Mouse (Mus musculus) kidney, embryonic 14.5 days (tissue): ENCODE measurements at regions not wholly inside any gene's neighbourhood (a gene's known extent, or its start where the extent isn't known, plus 50 kb on each side); places are given as distances from the start of the nearest gene placed in this dataset.
A peak's percentile ranks its signal among the peaks of the same experiment; 100 is the strongest.

Experiments used
- ATAC-seq: fragments of 200-750 bp; cut with Nextera tagmentation; 2 replicates; pipeline ENCODE4 v1.8.0; 2017; ENCODE audit warnings: moderate number of reproducible peaks, mild to moderate bottlenecking, moderate TSS enrichment, moderate library complexity; ENCODE audit not compliant: low FRiP score, low TSS enrichment
- H3K27ac ChIP-seq: fragments of 300-500 bp; sonication (generic); 2 replicates; pipeline ENCODE4 v1.5.1; 2014; ENCODE audit warnings: low read depth, mild to moderate bottlenecking, low read length, moderate library complexity, mixed read lengths
- H3K27me3 ChIP-seq: fragments of 300-500 bp; sonication (generic); 2 replicates; pipeline ENCODE4 v1.6.1; 2014; ENCODE audit warnings: mild to moderate bottlenecking, low read length; ENCODE audit not compliant: control insufficient read depth, insufficient read depth
- H3K36me3 ChIP-seq: fragments of 300-500 bp; sonication (generic); 2 replicates; pipeline ENCODE4 v1.6.1; 2014; ENCODE audit warnings: low read length, mixed read lengths; ENCODE audit not compliant: control insufficient read depth, insufficient read depth
- H3K4me1 ChIP-seq: fragments of 300-500 bp; sonication (generic); 2 replicates; pipeline ENCODE4 v1.6.1; 2014; ENCODE audit warnings: low read length, mixed read lengths; ENCODE audit not compliant: control insufficient read depth, insufficient read depth
- H3K4me2 ChIP-seq: fragments of 300-500 bp; sonication (generic); replicated peaks from 2 replicates; pipeline ENCODE4 v1.6.1; 2014; ENCODE audit warnings: low read depth, mild to moderate bottlenecking, low read length
- H3K4me3 ChIP-seq: fragments of 300-500 bp; sonication (generic); 2 replicates; pipeline ENCODE4 v1.5.1; 2014; ENCODE audit warnings: mild to moderate bottlenecking, low read length
- H3K9ac ChIP-seq: fragments of 300-500 bp; sonication (generic); 2 replicates; pipeline ENCODE4 v1.6.1; 2014; ENCODE audit warnings: low read depth, mild to moderate bottlenecking, low read length, moderate library complexity
- H3K9me3 ChIP-seq: fragments of 300-500 bp; sonication (generic); 2 replicates; pipeline ENCODE4 v1.6.1; 2016; ENCODE audit warnings: low read length; ENCODE audit not compliant: control insufficient read depth
- WGBS: fragments of 180-500 bp; shearing (Covaris S2); extraction: QIAGEN DNeasy Blood & Tissue Kit; methylation state at CpG from one replicate; pipeline ENCODE4 v1.1.7; 2014; 5-methylcytosine and 5-hydroxymethylcytosine counted together

DNA sequence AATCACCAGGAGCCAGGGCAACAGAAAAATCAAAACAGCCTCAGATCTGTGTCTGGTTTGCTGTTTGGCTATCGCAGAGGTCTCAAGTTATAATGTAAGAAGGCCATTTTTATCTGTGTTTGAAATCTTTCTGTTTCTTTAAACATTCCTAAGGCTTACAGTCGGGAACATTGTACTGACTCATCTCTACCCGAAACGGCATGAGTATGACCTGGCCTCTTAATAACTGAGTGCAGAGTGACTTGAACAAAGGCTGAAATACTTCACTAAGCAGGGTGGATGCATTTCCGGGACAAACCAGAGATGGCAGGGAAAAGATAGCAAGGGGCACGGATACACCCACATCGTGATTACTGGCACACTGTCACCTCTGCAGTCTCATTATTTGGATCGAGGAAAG is 355.1 kb downstream of the Nedd1 start:
- ATAC-seq = no peak
- Histone ChIP-seq H3K9me3 (no peaks in the 10 kb centered on the region), H3K27me3 (no peaks in the 10 kb centered on the region), H3K9ac (no peak overlapping the region), H3K4me3 (no peak overlapping the region), H3K4me1 (no peaks in the 10 kb centered on the region), H3K27ac (no peak overlapping the region), H3K4me2 (no peak overlapping the region), H3K36me3 (no peaks in the 10 kb centered on the region)
- 66% methylated on average over 8 of the region's 8 CpGs for WGBS

DNA sequence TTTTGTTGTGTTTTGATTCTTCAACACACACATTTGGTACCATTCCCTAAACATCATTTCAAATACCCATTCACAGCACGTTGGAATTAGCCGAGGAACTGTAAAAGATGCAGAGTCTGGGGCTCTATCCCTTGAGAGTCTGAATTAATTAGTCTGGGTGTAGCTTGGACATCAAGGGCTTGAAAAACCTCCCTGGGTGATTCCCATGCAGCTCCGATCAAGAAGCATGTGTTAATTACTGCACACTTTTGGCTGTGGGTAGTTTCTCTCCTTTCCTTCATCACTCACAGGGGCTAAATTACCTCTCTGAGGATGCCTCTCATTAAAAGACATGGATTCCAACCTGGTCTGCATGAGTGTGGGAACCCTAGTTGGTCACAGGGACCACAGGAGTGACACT is 365.5 kb downstream of the Nedd1 start:
- no peaks in the 10 kb centered on the region for H3K4me1 ChIP-seq
- no peak overlapping the region for H3K4me3 ChIP-seq
- no peak overlapping the region for H3K27ac ChIP-seq
- ATAC-seq = no peak
- H3K9me3 ChIP-seq = no peaks in the 10 kb centered on the region
- 67% methylated on average over 3 of the region's 3 CpGs for WGBS
- no peak overlapping the region for H3K9ac ChIP-seq
- no peaks in the 10 kb centered on the region for H3K36me3 ChIP-seq
- no peaks in the 10 kb centered on the region for H3K27me3 ChIP-seq
- H3K4me2 ChIP-seq = no peak overlapping the region

GRCm38 (mm10) chr10:92349043-92349442 is 373.2 kb downstream of the Nedd1 start:
- peak overlapping the region; percentile 53; the same call in 1 of the 2 replicates for H3K27ac ChIP-seq
- ATAC-seq = peak; percentile 96
- WGBS = 23% methylated on average over 7 of the region's 7 CpGs

GRCm38 (mm10) chr10:92347960-92348675 is 374.1 kb downstream of the Nedd1 start:
- Histone ChIP-seq H3K4me2 (no peak overlapping the region), H3K4me3 (no peak overlapping the region), H3K27me3 (no peaks in the 10 kb centered on the region), H3K27ac (peak overlapping the region; percentile 53; the same call in 1 of the 2 replicates), H3K4me1 (0 out of 2 replicates have a peak, but pooled peaks cover 12% of the 10 kb centered on the region), H3K9ac (no peak overlapping the region), H3K36me3 (no peaks in the 10 kb centered on the region), H3K9me3 (no peaks in the 10 kb centered on the region)
- ATAC-seq = no peak
- WGBS = 63% methylated on average over 10 of the region's 10 CpGs

More at GRCm38 (mm10) chr10:92349043-92349442, 373.2 kb downstream of the Nedd1 start:
- Histone ChIP-seq H3K9ac (no peak overlapping the region), H3K36me3 (no peaks in the 10 kb centered on the region), H3K9me3 (no peaks in the 10 kb centered on the region), H3K4me1 (0 out of 2 replicates have a peak, but pooled peaks cover 12% of the 10 kb centered on the region), H3K4me3 (no peak overlapping the region), H3K4me2 (no peak overlapping the region), H3K27me3 (no peaks in the 10 kb centered on the region)

DNA sequence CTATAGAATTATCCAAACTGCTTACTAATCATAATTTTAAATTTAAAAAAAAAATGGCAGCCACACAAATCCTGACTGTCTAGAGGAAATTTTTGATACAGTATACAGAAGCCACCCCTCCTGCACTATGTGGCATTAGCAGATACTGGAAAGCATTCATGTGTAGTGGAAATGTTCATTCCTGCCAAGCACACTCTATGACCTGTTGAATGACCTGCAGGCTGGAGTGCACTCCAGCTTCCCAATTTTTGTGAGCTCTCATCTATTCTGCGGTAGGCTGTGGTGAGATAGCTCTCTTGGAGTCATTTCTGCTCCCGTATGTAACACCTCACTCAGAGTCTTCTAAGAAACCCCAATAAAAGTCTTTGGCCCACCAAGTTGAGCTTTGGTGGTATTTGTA is 382.5 kb downstream of the Nedd1 start:
- Histone ChIP-seq H3K4me2 (no peak overlapping the region), H3K36me3 (no peaks in the 10 kb centered on the region), H3K9ac (no peak overlapping the region), H3K9me3 (no peaks in the 10 kb centered on the region), H3K4me3 (no peak overlapping the region), H3K4me1 (no peaks in the 10 kb centered on the region), H3K27ac (no peak overlapping the region), H3K27me3 (no peaks in the 10 kb centered on the region)
- ATAC-seq = no peak
- 85% methylated on average over 2 of the region's 2 CpGs for WGBS

DNA sequence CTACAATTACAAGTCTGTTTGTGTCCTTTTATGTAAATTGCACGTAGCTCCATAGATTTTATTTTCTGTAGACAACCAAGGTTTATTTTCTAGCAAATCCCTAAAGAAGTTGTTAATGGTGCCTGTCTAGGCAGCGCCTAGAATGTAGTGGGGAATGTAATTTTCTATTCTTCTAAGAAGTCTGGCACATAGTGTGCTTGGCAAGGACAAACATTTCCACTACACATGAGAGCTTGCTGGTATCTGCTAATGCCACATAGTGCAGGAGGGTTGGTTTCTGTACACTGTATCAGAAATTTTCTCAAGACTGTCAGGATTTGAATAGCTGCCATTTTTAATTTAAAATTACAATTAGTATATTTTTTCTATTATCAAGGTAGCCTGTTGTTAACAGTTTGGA is 385.3 kb downstream of the Nedd1 start:
- no peaks in the 10 kb centered on the region for H3K9me3 ChIP-seq
- peaks cover 7% of the 10 kb centered on the region for H3K4me1 ChIP-seq
- H3K9ac ChIP-seq = no peak overlapping the region
- WGBS = 90% methylated on average over 2 of the region's 2 CpGs
- no peak overlapping the region for H3K4me2 ChIP-seq
- H3K27me3 ChIP-seq = no peaks in the 10 kb centered on the region
- H3K36me3 ChIP-seq = no peaks in the 10 kb centered on the region
- ATAC-seq = no peak
- no peak overlapping the region for H3K4me3 ChIP-seq
- H3K27ac ChIP-seq = no peak overlapping the region

DNA sequence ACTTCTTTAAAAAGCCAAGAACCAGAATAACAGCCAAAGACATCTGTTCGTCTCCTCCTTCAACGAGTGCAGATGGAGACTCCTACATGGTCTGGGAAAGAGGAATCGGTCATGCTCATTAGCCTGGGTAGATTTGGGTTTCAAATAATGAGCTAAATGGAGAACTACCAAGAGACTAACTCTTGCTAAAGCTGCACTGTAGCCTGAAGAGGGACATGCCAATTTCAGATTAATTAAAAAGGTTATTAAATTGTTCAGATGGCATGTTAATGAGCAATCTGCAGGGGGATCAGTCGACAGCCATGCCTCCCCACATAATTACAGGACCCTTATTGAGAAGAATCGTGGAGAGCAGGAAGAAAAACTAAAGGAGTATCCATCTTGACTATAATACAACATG is 386.1 kb downstream of the Nedd1 start:
- Histone ChIP-seq H3K27me3 (no peaks in the 10 kb centered on the region), H3K9ac (no peak overlapping the region), H3K36me3 (no peaks in the 10 kb centered on the region), H3K4me2 (no peak overlapping the region), H3K9me3 (no peaks in the 10 kb centered on the region), H3K4me3 (no peak overlapping the region), H3K4me1 (peaks cover 7% of the 10 kb centered on the region), H3K27ac (no peak overlapping the region)
- WGBS = 65% methylated on average over 5 of the region's 5 CpGs
- no peak for ATAC-seq

DNA sequence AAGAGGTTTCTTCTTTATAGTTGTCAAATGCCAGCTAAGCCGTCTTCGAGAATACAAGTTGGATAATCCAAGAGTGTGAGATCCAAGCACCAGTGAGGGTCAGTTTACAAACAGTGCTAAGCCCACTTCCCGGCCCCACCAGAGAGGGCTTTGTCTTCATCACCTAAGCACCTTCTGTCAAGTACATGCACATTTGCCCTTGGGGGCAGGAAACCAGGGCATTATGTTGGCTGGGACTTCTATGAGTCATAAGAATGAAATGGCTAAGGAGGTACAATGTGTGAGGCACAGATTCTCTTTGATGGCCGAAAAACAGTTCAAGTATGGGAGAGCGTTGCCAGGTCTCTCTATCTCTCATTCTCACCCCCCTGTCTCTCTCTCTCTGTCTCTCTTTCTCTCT is 387.1 kb downstream of the Nedd1 start:
- H3K9me3 ChIP-seq = no peaks in the 10 kb centered on the region
- WGBS = 81% methylated on average over 5 of the region's 5 CpGs
- H3K4me2 ChIP-seq = no peak overlapping the region
- no peak overlapping the region for H3K4me3 ChIP-seq
- no peak overlapping the region for H3K27ac ChIP-seq
- H3K27me3 ChIP-seq = no peaks in the 10 kb centered on the region
- ATAC-seq = no peak
- H3K9ac ChIP-seq = no peak overlapping the region
- peaks cover 7% of the 10 kb centered on the region for H3K4me1 ChIP-seq
- no peaks in the 10 kb centered on the region for H3K36me3 ChIP-seq

GRCm38 (mm10) chr10:92333869-92334268 is 388.4 kb downstream of the Nedd1 start:
- WGBS = 56% methylated on average over 6 of the region's 6 CpGs
- Histone ChIP-seq H3K36me3 (no peaks in the 10 kb centered on the region), H3K9me3 (no peaks in the 10 kb centered on the region), H3K4me3 (no peak overlapping the region), H3K4me1 (peaks cover 7% of the 10 kb centered on the region), H3K9ac (no peak overlapping the region), H3K4me2 (no peak overlapping the region), H3K27me3 (no peaks in the 10 kb centered on the region), H3K27ac (no peak overlapping the region)
- no peak for ATAC-seq
